ENCODE assay signal across 13 mouse cellular contexts in genomic region chr17:85034068-85034467, GRCm38 (mm10). TPM values are rescaled to one million over a fixed set of nuclear protein-coding genes. Genes with fewer than 3 reads are reported as not detected.
DNase-seq lines count a peak whose midpoint lies in the region; ATAC-seq lines count a peak whose summit lies in the region.
"Had no signal": no experiment of that assay in that cellular context is flagged by ENCODE, and none has a peak within 500 bp of the region (broad histone marks: within the 10 kb centered on the region; RNA-seq: fewer than 3 reads in every experiment).

No protein-coding gene starts in this region.

- no peaks in the 10 kb centered on the region for H3K4me1 ChIP-seq in embryonic facial prominence, embryonic 13.5 days
- no peaks in the 10 kb centered on the region for H3K4me1 ChIP-seq in embryonic facial prominence, embryonic 10.5 days
- H3K4me1 ChIP-seq: embryonic facial prominence, embryonic 12.5 days had no signal

- no peak for ATAC-seq in embryonic facial prominence, embryonic 13.5 days (ENCODE audit: insufficient number of reproducible peaks, insufficient read depth, low FRiP score, low TSS enrichment, low read depth)
- ATAC-seq: intestine, embryonic 16.5 days had no signal

- H3K4me2 ChIP-seq in embryonic facial prominence, embryonic 13.5 days: no peak overlapping the region
- H3K4me2 ChIP-seq: embryonic facial prominence, embryonic 12.5 days had no signal

- WGBS in embryonic facial prominence, embryonic 13.5 days: 63% methylated on average over 11 of the region's 11 CpGs
- WGBS in embryonic facial prominence, embryonic 10.5 days: 71% methylated on average over 11 of the region's 11 CpGs

- H3K9ac ChIP-seq in embryonic facial prominence, embryonic 13.5 days: 0 out of 2 replicates have a peak overlapping the region, but pooled peaks have one; percentile 32
- H3K9ac ChIP-seq: embryonic facial prominence, embryonic 12.5 days had no signal

- DNase-seq in embryonic facial prominence, embryonic 10.5 days (ENCODE audit: low spot score): no peak
- DNase-seq in left cerebral cortex, adult 18-20 months (ENCODE audit: low spot score in 2 of 2): peak; percentile 39 to 56
- no peak for DNase-seq in left cerebral cortex, postnatal 10 days (ENCODE audit: extremely low spot score in 1 of 2, low spot score in 2 of 2)
- peak; percentile 28 for DNase-seq in cerebellum, adult 9-11 months
- peak; percentile 77 for DNase-seq in retina, postnatal 1 day
- DNase-seq in urinary bladder, postnatal 25 days (ENCODE audit: low spot score): no peak
- DNase-seq in lung, postnatal 4 days: no peak
- DNase-seq: B cell, adult 2 months; gastrocnemius, postnatal 10 days had no signal

- H3K27me3 ChIP-seq in embryonic facial prominence, embryonic 13.5 days: no peaks in the 10 kb centered on the region
- H3K27me3 ChIP-seq in embryonic facial prominence, embryonic 10.5 days (replicated peaks; ENCODE audit: low read depth, poor library complexity, severe bottlenecking): no peaks in the 10 kb centered on the region
- H3K27me3 ChIP-seq: embryonic facial prominence, embryonic 12.5 days had no signal

- intact Hi-C loops in left cerebral cortex, postnatal 10 days (cut with DNase I): loop anchor here (10.0 kb wide), 1 partner anchor 601 kb away; no protein-coding TSS in a partner anchor

- no peak overlapping the region for H3K4me3 ChIP-seq in embryonic facial prominence, embryonic 13.5 days
- H3K4me3 ChIP-seq in embryonic facial prominence, embryonic 10.5 days: no peak overlapping the region
- H3K4me3 ChIP-seq: embryonic facial prominence, embryonic 12.5 days had no signal

- H3K27ac ChIP-seq in embryonic facial prominence, embryonic 13.5 days: no peak overlapping the region
- no peak overlapping the region for H3K27ac ChIP-seq in embryonic facial prominence, embryonic 10.5 days (replicated peaks)
- H3K27ac ChIP-seq: embryonic facial prominence, embryonic 12.5 days had no signal

- H3K36me3 ChIP-seq in embryonic facial prominence, embryonic 13.5 days: no peaks in the 10 kb centered on the region
- no peaks in the 10 kb centered on the region for H3K36me3 ChIP-seq in embryonic facial prominence, embryonic 10.5 days (replicated peaks)
- H3K36me3 ChIP-seq: embryonic facial prominence, embryonic 12.5 days had no signal

- H3K9me3 ChIP-seq in embryonic facial prominence, embryonic 13.5 days: no peaks in the 10 kb centered on the region
- H3K9me3 ChIP-seq in embryonic facial prominence, embryonic 10.5 days: no peaks in the 10 kb centered on the region
- H3K9me3 ChIP-seq: embryonic facial prominence, embryonic 12.5 days had no signal

RNA-seq across cellular contexts. Expression of gene Slc3a1, which starts 5.9 kb away (rescaled TPM):
- polyA plus RNA-seq in embryonic facial prominence, embryonic 13.5 days (2015; fragmentation: Nextera tagmentation; extraction: Ambion mirVana): 0.37 and 0.81 TPM in 2 replicates
- polyA plus RNA-seq in embryonic facial prominence, embryonic 10.5 days (2016; fragmentation: Nextera tagmentation; extraction: Ambion mirVana): 0.39 and 0.41 TPM in 2 replicates
- under 1 TPM; 0.16 to 0.19 TPM for total RNA-seq in left cerebral cortex, adult 18-20 months (2021)
- under 1 TPM in 1 of 2 experiments, not detected in 1; 0.24 TPM for total RNA-seq in left cerebral cortex, postnatal 10 days (2021)
- total RNA-seq: monocyte, adult 5-6 weeks had no signal

RNA-seq across cellular contexts. Expression of gene Prepl, which starts 56.0 kb away (rescaled TPM):
- 26.0 and 28.5 TPM in 2 replicates for polyA plus RNA-seq in embryonic facial prominence, embryonic 13.5 days (2015; fragmentation: Nextera tagmentation; extraction: Ambion mirVana)
- polyA plus RNA-seq in embryonic facial prominence, embryonic 10.5 days (2016; fragmentation: Nextera tagmentation; extraction: Ambion mirVana): 32.0 and 32.4 TPM in 2 replicates
- total RNA-seq in left cerebral cortex, adult 18-20 months (2021): 100 to 1,000 TPM; 397 to 410 TPM
- 100 to 1,000 TPM; 308 to 319 TPM for total RNA-seq in left cerebral cortex, postnatal 10 days (2021)

RNA-seq across cellular contexts. Expression of gene Camkmt, which starts 56.3 kb away (rescaled TPM):
- polyA plus RNA-seq in embryonic facial prominence, embryonic 13.5 days (2015; fragmentation: Nextera tagmentation; extraction: Ambion mirVana): 16.3 and 16.4 TPM in 2 replicates
- polyA plus RNA-seq in embryonic facial prominence, embryonic 10.5 days (2016; fragmentation: Nextera tagmentation; extraction: Ambion mirVana): 13.2 and 14.2 TPM in 2 replicates
- 10 to 100 TPM; 10.9 to 12.3 TPM for total RNA-seq in left cerebral cortex, adult 18-20 months (2021)
- 10 to 100 TPM; 11.8 to 12.5 TPM for total RNA-seq in left cerebral cortex, postnatal 10 days (2021)

Comparison
In these comparisons a context has a peak if more than half of its experiments do, and no peak if none do; other contexts are left out.
1. DNase-seq: peak in left cerebral cortex, adult 18-20 months (2 of 2), cerebellum, adult 9-11 months (single experiment) and retina, postnatal 1 day (single experiment); none in embryonic facial prominence, embryonic 10.5 days (single experiment), left cerebral cortex, postnatal 10 days (0 of 2), urinary bladder, postnatal 25 days (single experiment) and lung, postnatal 4 days (0 of 2).